Mouse (Mus musculus) limb, embryonic 13.5 days (tissue): Measurements from ENCODE around the gene Slc6a8. TPM values are rescaled to one million over a fixed set of nuclear protein-coding genes. Genes with fewer than 3 reads are reported as not detected.

ENCODE experiments used
- polyA plus RNA-seq: library from polyadenylated mRNA; unstranded; fragments of >200 nt; fragmentation: Nextera tagmentation; extraction: Ambion mirVana; gene quantifications from 2 replicates; pipeline ENCODE4 v1.2.1, GENCODE M21; 2015

Gene Slc6a8
- polyA plus RNA-seq, 1 experiment from 2014 or later = 8.3 TPM

Other genes starting within 250 kb of the Slc6a8 start
- gene Trex2, start 237.8 kb upstream of the Slc6a8 start, polyA plus RNA-seq = not detected in 2 replicates
- 77.0 and 85.2 TPM in 2 replicates for gene Haus7, start 214.1 kb upstream of the Slc6a8 start, polyA plus RNA-seq
- 67.7 and 68.8 TPM in 2 replicates for gene Bgn, start 189.5 kb upstream of the Slc6a8 start, polyA plus RNA-seq
- 0.24 and 0.31 TPM in 2 replicates for gene Atp2b3, start 170.1 kb upstream of the Slc6a8 start, polyA plus RNA-seq
- 22.6 and 23.2 TPM in 2 replicates for gene Dusp9, start 33.7 kb upstream of the Slc6a8 start, polyA plus RNA-seq
- gene Pnck, start 13.0 kb upstream of the Slc6a8 start, polyA plus RNA-seq = 21.7 TPM in 2 replicates
- 211 and 215 TPM in 2 replicates for gene Bcap31, start 43.0 kb downstream of the Slc6a8 start, polyA plus RNA-seq
- 16.1 and 17.1 TPM in 2 replicates for gene Abcd1, start 43.4 kb downstream of the Slc6a8 start, polyA plus RNA-seq
- gene Plxnb3, start 83.9 kb downstream of the Slc6a8 start, polyA plus RNA-seq = 0.37 and 0.48 TPM in 2 replicates
- 23.8 and 25.7 TPM in 2 replicates for gene Srpk3, start 101.3 kb downstream of the Slc6a8 start, polyA plus RNA-seq
- 200 and 206 TPM in 2 replicates for gene Idh3g, start 113.7 kb downstream of the Slc6a8 start, polyA plus RNA-seq
- 182 TPM in 2 replicates for gene Ssr4, start 113.9 kb downstream of the Slc6a8 start, polyA plus RNA-seq
- gene Pdzd4, start 151.8 kb downstream of the Slc6a8 start, polyA plus RNA-seq = 1.2 and 1.6 TPM in 2 replicates
- 0.05 and 0.13 TPM in 2 replicates for gene Avpr2, start 219.0 kb downstream of the Slc6a8 start, polyA plus RNA-seq
- 2.0 and 2.6 TPM in 2 replicates for gene L1cam, start 223.0 kb downstream of the Slc6a8 start, polyA plus RNA-seq
- 3.0 and 3.9 TPM in 2 replicates for gene Arhgap4, start 248.7 kb downstream of the Slc6a8 start, polyA plus RNA-seq
- gene Naa10, start 248.8 kb downstream of the Slc6a8 start, polyA plus RNA-seq = 138 and 139 TPM in 2 replicates